Mouse (Mus musculus) frontal cortex, adult 2 months (tissue): Measurements from ENCODE around the gene Gm20388. TPM values are rescaled to one million over a fixed set of nuclear protein-coding genes. Genes with fewer than 3 reads are reported as not detected.
A peak's percentile ranks its signal among the peaks of the same experiment; 100 is the strongest.

Source experiments
- DNase-seq, 2 experiments: peaks; one replicate each; pipeline ENCODE4 v3.0.0; 2022; ENCODE audit warnings: low spot score in 1 of 2; ENCODE audit errors: extremely low spot score in 1 of 2
- polyA plus RNA-seq: library from polyadenylated mRNA; depleted of rRNA; stranded (reverse); fragments of >200 nt; gene quantifications from 2 replicates; pipeline ENCODE4 v1.2.3, GENCODE M21; 2012

The Gm20388 gene
- polyA plus RNA-seq, 1 experiment, result 22.2 TPM

DNA sequence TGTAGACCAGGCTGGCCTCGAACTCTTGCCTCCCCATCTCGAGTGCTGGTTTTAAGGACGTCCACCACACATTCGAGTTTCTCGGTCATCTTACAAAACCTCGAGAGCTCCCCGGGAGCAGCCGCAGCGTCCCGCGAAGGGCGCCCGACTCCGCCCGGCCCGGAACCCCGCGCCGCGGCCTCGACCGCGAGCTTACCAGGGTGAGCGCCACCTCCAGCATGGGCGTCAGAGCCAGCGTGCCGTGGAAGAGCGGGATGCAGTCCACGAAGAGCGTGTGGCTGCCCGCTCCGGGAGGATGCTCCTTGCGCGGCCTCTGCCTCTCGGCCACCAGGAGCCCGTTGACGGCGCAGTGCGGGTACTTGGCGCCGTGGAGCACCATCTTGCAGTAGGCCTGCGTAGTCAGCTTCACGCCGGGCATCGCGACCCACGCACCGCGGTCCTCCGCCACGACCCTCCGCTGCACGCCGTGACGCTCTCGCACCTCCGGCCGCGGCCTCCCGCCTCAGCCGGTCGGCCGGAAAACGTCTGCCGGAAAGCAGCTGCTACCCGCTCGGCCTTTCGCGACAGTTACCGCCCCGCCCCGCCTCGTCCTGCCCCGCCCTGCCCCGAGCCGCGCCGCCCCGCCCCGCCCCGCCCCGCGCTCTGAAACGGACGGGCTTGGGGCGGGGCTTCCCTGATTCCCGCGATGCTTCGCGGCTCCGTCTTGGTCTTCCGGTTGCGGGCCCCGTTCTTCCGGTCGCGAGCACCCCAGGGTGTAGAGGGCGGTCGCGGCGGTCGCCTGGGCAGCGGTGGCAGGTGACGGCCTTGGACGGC lies 757.1 kb downstream of the Gm20388 start, which contains the start of the genes Gm27021 and Cox4i1:
Gene Gm27021, minus strand, starts transcription at position 519 of the 813 bp plus-strand sequence.
Gene Cox4i1, plus strand, starts transcription at position 662 of the 813 bp plus-strand sequence.
- DNase-seq, result peak; percentile 57 to 89

DNA sequence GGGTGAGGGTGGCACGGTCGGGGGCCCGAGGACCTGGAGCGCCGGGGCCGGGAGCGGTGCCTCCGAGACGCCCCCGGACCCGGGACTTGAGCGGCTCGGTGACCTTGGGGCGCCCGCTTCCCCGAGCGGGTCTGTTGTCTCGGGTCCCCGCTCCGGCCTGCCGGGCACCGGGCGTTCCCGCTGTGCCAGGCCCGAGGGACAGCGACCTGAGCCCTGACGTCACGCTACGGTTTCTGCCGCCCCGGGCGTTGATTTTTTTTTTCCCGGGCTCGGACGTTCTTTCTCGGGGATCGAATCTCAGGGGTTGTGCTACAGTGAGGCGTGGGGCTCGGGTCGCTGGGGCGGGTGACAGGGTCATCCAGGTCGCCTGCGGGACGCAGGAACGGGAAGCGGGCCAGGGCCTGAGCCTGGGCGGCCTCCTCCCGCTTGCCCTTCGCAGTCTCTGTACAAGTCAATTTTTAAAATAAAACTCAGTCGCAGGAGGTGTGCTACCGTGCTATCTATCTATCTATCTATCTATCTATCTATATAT lies 757.8 kb downstream of the Gm20388 start, which contains the start of gene Emc8:
Gene Emc8, minus strand, starts transcription at position 200 of the 532 bp plus-strand sequence.
- peak in 1 of 2 experiments; percentile 16 for DNase-seq

DNA sequence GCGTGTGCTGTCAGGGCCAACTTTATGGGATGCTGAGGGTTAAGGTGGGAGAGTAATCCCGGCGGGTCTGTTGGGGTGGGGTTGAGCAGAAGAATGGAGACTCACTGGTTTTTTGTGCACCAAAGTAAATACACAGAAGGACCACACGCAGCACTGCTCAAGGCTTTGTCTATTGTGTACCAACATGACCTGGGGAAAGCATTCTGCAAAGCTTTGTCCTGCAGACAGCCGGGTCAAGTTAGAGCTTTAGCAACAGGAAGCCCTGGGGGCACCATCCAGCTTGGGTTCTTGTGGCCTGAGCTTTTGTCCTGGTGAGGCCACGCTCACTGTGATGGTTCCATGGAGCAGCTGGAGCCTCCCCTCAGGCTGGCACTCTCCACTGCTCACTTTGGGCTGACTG lies 761.1 kb downstream of the Gm20388 start:
- DNase-seq, result no peak

DNA sequence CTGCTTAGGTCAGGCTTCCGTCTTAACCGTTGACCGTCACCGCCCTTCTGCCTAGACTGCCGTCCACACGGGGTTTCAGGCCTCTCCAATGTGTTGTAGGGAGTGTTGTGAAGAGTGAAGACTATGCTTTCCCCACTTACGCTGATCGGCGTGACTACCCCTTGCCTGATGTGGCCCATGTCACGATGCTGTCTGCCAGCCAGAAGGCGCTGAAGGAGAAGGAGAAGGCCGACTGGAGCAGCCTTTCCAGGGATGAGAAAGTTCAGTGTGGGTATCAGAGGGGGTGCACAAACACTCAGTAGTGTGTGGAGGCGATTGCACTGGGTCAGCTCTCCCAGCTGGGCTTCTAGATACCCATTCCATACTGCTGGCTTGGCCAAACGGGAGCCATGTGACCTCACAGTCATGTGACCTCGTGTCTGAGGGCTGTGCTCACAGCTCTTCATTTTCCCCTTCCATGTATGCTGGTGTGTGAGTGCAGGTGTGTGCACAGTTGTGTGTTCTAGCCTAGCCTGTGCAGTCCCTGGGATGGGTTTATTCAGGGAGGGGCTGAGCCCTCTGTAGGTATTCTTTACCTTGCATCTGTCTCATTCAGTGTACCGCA lies 762.1 kb downstream of the Gm20388 start:
- DNase-seq, result no peak

DNA sequence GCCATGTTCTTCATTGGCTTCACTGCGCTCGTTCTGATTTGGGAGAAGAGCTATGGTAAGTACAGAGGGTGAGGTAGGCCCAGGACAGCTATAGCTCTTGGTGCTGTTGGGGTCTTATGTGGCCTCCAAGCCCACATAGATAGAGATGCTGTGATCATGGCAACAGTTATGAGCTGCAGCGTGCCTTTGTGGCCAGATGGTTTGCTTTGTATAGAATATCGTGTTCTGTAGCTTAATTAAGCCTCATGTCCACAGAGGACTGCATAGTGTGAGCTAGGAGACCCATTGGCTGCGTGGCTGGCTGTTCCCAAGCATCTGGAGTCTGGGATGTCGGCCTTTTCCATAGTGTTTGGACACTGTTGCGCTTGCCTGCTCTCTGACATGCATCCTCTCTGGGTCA lies 762.7 kb downstream of the Gm20388 start:
- DNase-seq, result no peak

DNA sequence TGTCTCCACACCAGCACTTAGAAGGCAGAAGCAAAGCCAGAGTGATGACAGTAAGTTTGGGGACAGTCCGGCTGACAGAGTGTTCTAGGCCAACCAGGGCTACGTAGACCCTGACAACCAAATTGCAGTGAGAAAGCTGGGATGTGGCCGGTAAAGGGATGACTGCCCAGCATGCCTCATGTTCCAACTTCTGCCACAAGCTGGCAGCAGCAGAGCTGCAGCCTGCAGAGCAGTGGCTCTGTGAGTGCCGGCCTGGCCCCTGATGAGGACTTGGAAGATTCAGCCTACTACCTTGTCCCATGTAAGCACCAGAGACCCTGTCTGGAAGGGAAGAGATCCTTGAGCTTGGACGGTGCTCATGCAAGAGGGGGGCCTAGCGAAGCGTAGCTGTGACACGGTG lies 765.1 kb downstream of the Gm20388 start:
- no peak for DNase-seq

DNA sequence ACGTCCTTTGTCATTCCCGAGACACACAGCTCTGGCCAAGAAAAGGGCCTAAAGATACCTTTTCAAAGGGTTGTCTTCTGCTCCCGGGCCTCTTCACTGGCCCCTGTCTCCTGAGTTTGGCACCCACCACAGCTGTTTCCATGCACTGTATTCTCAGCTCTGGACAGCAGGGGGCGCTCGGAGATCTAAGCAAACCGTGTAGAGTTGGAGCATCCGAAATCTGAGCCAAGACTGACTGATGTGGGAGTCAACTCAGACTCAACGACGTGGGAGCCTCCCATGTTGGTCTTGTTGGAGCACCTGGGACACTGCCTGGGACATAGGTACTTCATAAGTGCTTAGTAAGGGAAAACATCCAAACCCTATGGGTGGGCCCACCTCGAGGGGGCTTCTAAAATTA lies 767.8 kb downstream of the Gm20388 start:
- DNase-seq, result peak; percentile 67 to 92

DNA sequence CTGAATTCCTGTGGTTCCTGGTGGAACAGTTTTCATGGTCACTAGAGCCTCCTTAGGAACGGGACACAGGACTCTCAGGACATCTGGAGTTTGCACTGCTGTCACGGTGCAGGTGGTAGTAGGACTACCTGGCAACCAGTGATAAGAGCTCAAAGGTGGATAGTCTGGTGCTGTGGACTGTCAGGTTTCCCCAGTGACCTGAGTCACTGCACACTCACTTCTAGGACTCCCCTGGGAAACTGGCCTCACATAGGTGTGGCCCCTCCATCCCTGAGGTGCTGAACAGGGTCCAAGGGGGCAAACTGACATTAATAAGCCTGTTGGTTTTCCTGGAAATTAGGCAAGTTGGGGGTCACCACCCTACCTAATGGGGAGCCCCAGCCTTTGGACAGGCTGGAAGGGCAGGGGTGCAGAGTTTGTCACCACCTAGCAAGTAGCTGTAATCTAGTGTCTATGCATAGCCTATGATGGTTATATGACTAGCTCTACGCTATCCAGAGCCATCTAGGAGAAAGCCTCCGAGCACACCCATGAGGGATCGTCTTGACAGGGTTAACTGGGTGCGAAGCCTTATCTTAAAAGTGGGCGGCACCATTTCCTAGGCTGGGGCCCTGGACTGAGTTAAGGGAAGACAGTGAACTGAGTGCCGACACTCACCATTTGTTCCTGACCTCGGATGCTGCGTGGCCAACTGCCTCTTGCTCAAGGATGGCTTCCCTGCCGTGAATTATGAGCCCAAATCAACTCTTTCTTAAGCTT lies 769.2 kb downstream of the Gm20388 start:
- DNase-seq, result no peak

DNA sequence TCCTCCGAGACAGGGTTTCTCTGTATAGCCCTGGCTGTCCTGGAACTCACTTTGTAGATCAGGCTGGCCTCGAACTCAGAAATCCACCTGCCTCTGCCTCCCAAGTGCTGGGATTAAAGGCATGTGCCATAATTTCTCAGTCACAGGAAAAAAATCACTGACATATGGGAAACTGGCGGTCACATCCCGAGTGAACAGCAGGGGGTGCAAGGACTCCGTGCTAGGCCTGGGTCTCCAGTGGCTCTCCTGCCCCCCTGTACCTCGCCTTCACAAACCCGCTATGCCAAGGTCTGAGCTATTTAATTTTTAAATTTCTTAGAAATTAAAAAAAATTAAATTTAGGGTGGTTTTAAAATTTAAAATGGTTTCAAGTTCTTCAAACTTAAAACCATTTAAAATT lies 769.8 kb downstream of the Gm20388 start:
- DNase-seq, result peak in 1 of 2 experiments; percentile 65

DNA sequence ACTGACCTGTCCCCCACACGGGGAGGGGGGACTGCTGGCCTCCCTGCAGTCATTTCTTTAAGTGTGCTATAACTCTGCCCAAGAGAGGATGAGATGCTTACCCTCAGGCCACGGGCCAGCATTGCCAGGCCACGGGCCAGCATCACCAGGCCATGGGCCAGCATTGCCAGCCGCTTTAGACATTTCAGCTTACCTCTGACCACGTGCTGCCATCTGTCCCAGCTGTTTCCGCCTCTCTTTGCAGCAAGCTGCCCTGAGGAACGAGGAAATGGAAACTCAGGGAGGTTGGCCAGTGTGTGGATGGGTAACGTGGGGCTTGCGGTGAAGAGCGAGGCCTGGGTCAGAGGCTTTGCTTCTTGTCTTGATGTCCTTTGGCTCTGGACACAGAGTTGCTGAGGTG lies 770.5 kb downstream of the Gm20388 start:
- DNase-seq, result no peak

DNA sequence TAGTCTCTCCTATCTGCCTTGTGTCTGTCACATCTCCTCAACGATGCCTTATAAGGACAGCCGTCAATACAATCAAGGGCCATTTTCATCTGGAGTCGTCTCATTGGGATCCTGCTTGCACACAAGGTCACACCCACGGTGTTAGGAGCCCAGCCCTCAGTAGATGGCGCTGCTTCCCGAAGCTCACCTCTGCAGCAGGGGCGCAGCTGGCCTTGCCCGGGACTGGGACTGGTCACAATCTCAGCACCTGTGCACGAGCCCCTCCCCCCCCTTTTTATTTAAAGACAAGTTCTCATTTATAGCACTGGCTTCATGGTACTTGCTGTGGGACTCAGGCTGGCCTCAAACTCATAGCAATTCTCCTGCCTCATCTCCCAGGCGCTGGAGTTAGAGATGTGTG lies 773.0 kb downstream of the Gm20388 start:
- peak in 1 of 2 experiments; percentile 57 for DNase-seq

DNA sequence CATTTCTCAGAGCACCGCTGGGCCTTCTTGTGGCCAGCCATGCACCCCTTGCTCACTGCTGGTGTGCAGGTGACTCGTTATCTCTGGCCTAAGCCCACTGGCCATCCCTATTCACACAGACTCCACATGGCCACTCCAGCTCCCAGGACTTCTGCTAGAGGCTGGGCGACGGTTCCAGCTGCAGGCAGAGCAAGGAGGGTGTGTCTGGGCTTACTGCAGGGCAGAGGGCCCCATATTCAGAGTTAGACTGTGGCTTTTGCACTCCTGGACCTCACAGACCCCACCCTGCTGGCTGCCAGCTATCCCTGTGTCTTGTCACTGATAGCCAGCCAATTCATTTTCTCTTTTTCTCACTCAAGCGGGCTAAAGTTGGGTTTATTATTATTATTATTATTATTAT lies 773.4 kb downstream of the Gm20388 start:
- DNase-seq, result no peak

DNA sequence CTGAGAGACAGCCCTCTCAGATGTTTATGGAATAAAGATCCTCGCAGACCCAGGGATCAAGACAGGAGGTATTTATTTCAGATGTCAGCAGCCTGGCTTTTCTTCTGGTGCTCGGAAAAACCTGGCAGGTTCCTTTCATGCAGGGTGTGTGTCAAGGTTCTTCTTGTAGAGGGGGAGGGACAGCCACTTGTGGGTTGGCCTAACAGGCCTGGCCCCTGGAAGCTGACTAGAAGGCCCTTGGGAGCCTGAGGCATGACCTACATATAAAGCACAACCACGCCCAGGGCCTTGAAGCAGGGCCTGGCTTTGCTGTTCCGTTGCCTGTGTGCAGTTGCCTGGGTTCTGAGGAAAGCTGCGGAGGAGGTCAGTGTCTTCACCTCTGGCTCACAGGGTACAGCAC lies 774.5 kb downstream of the Gm20388 start:
- no peak for DNase-seq

DNA sequence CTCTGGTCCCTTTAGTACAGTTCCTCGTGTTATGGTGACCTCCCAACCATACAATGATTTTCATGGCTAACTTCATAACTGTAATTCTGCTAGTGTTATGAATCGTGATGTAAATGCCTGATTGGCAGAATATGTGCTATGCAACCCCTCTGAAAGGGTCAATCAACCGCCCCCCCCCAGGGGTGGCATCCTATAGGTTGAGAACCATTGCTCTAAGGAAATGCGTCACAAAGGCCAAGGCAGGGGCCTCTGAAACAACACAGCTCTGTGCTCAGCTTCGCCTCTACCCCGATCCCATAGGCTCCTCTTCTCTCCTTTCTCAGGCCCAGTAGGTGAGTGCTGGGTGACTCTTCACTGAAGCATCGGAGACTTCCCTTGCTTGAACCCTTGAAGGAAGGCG lies 775.0 kb downstream of the Gm20388 start:
- no peak for DNase-seq

DNA sequence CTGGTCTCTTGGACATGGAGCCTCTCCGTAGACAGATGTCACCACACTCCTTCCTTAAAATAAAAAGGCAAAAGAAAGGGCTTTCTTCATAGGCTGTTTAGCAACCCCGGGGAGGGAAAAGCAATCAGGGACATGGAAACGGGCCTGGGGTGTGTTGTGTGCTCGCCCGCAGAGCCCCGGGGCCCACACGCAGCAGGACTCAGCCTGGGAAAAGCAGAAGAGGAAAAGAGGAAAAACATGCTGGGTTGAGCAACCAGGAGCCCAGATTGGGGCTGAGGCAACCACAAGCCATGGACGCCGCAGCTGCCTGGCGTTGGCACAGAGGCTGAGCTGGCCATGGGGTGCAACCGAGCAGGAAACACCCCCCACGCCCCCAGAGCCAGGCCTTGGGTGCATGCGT lies 775.4 kb downstream of the Gm20388 start:
- DNase-seq, result no peak

DNA sequence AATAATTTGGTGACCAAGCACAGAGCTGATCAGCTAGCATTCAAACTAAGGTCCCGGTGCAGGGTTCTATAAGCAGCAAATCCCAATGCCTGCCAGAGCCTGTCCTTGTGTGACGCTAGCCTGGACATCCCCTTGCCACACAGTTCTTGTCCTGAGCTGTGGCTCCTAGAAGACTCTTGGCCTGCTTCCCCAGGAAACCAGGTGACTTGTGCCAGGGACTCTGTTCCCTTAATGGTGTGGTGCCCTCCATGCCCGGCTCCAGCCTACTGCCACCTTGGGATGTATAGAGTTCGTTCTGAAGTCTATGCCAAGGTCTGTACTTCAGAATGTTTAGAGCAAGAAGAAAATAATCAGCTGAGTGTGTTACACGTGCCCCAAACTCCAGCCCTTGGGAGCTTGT lies 775.9 kb downstream of the Gm20388 start:
- no peak for DNase-seq

DNA sequence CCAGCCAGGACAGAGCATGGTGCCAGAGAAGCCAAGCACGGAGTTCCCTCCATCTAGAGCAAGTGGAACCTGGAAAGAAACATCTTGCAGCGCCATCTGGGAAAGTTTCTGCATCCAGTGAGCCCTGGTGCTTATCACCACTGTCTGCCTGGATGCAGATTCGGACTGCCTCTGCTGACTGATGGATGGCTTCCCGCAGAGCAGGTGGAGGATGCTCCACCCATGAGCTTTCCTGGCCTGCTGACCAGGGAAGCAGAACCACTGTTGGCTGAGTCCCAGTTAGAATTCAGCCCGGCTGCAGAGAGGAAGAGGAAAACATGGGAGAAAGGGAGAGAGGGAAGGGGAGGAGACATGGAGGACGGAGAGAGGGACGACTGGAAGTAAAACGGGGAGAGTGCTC lies 777.1 kb downstream of the Gm20388 start:
- DNase-seq, result no peak

DNA sequence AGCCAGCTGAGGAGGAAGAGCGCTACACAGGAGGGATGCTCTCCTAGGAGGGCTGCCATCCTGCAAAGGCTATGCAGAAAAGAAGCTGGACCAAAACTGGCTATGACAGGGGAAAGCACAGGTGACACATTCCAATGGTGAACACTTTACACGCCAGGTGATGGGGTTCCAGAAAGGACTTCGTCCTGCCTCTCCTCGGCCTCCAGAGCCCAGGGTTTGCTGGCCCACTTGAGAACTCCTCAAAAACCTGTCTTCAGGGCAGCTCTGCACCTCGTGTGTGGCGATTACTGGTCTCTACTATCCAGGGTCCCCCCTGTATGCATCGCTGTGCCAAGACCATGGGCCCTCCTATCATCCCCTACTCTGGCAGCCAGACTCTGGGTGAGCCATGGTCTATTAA lies 777.9 kb downstream of the Gm20388 start:
- DNase-seq, result no peak

DNA sequence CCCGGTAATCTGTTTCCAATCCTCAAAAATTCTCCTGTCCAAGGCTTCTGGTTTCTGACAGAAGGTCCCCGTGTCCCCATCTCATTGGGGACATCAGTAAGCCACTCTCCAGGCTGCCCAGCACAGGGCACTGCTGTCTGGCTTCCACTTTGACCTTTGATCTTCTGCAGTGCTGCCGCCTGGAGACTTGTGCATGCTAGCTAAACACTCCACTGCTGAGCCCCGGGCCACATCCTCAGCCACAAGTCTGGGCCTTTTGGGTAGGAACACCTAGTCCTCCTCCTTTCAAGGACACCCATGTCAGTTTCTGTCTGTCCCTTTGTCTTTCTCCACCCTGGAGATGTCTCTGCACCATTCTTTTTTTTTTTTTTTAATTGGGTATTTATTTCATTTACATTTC lies 782.3 kb downstream of the Gm20388 start:
- no peak for DNase-seq

DNA sequence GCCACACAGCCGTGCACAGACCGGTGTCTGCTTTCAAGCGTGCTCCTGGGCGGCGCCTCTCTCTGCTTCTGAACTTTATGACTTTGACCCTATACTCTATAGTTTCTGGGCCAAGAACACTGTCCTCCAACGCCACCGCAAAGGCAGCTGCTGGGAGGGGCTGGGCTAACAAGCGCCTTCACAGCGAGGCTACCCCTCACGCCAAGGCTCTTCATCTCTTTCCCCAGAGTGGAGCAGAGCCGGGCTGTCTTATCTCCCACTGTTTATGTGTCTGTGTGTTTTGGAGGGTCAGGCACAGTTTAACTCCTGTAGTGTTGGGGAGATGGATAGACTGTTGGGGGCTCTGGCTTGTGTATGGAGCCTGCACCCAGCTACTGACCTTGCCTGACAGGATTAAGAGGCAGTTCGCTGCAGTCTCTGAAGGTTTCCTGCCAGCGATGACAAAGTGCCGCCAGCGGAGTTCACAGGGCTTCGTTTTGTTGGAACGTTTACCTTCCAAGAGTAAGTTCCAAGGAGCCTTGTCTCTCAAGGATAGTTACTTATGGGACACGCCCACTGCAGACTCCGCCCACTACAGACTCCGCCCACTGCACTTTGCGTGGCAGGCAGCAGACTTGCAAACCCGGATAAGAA lies 783.3 kb downstream of the Gm20388 start:
- no peak for DNase-seq
